Mouse (Mus musculus) ES-E14 (cell line): ENCODE data around the gene Vpreb3. TPM values are rescaled to one million over a fixed set of nuclear protein-coding genes. Genes with fewer than 3 reads are reported as not detected.

ENCODE experiments used
- DNase-seq: peaks from one replicate; pipeline ENCODE4 v3.0.0-alpha.2; 2013; ENCODE audit warnings: low read depth, low spot score
- H3K27ac ChIP-seq: 2 replicates; pipeline ENCODE4 v1.5.1; 2012; ENCODE audit warnings: low read depth, mild to moderate bottlenecking, low read length, moderate library complexity, mixed read lengths; ENCODE audit not compliant: poor library complexity, insufficient read depth, severe bottlenecking
- H3K36me3 ChIP-seq: 2 replicates; pipeline ENCODE4 v1.6.1; 2012; ENCODE audit warnings: mild to moderate bottlenecking, low read length, moderate library complexity, mixed read lengths; ENCODE audit not compliant: control insufficient read depth, poor library complexity, insufficient read depth, severe bottlenecking
- H3K4me1 ChIP-seq, 2 experiments: fragments of 150-350 bp in 1 of 2; sonication (generic) in 1 of 2; 2 replicates each; pipeline ENCODE4 v1.6.1; 2012; ENCODE audit warnings: low read length in 2 of 2, mild to moderate bottlenecking in 1 of 2, mixed read lengths in 1 of 2; ENCODE audit not compliant: control insufficient read depth in 2 of 2, insufficient read depth in 2 of 2, poor library complexity in 1 of 2
- H3K4me3 ChIP-seq, 2 experiments: fragments of 150-350 bp in 1 of 2; sonication (generic) in 1 of 2; 2 replicates each; pipeline ENCODE4 v1.5.1; 2012; ENCODE audit warnings: low read length in 2 of 2, low read depth in 1 of 2, mild to moderate bottlenecking in 1 of 2, mixed read lengths in 1 of 2; ENCODE audit not compliant: insufficient read depth in 1 of 2, poor library complexity in 1 of 2, severe bottlenecking in 1 of 2
- H3K9ac ChIP-seq: 2 replicates; pipeline ENCODE4 v1.6.1; 2012; ENCODE audit warnings: low read depth, mild to moderate bottlenecking, low read length, mixed read lengths; ENCODE audit not compliant: poor library complexity, insufficient read depth, severe bottlenecking
- H3K9me3 ChIP-seq: fragments of 150-350 bp; sonication (generic); 2 replicates; pipeline ENCODE4 v1.6.1; 2012; ENCODE audit warnings: low read depth, mild to moderate bottlenecking, low read length; ENCODE audit not compliant: control insufficient read depth, insufficient read depth
- CHD2 ChIP-seq: IDR thresholded peaks from 2 replicates; pipeline ENCODE4 v1.6.1; 2014; ENCODE audit warnings: mild to moderate bottlenecking, low read depth, low read length, inconsistent platforms
- HCFC1 ChIP-seq: IDR thresholded peaks from 2 replicates; pipeline ENCODE4 v1.6.1; 2012; ENCODE audit warnings: low read length, inconsistent platforms, borderline replicate concordance; ENCODE audit not compliant: insufficient read depth
- MAFK ChIP-seq: IDR thresholded peaks from 2 replicates; pipeline ENCODE4 v1.6.1; 2014; ENCODE audit warnings: mild to moderate bottlenecking, low read depth, low read length, inconsistent platforms; ENCODE audit not compliant: insufficient read depth
- ZC3H11A ChIP-seq: IDR thresholded peaks from 2 replicates; pipeline ENCODE4 v1.6.1; 2012; ENCODE audit warnings: low read depth, mild to moderate bottlenecking, inconsistent platforms, low read length, borderline replicate concordance
- ZNF384 ChIP-seq: IDR thresholded peaks from 2 replicates; pipeline ENCODE4 v1.6.1; 2012; ENCODE audit warnings: low read depth, low read length, inconsistent platforms
- in situ Hi-C, 2 experiments: fragments of 600-800 bp; cut with MboI; formaldehyde crosslinking; loops; one replicate each; pipeline ENCODE4 v1.15.1; 2025; ENCODE audit warnings: low sequenced_read_pairs in 2 of 2, inconsistent platforms in 1 of 2; ENCODE audit not compliant: unreplicated experiment in 2 of 2
- total RNA-seq: library from RNA; depleted of rRNA; stranded (reverse); fragments of 300-350 nt; gene quantifications from 2 replicates; pipeline ENCODE4 v1.2.3, GENCODE M21; 2012

The Vpreb3 gene
- total RNA-seq, 1 experiment = 0.98 TPM

GRCm38 (mm10) chr10:75896208-75896607 lies 46.6 kb upstream of the Vpreb3 start:
- H3K36me3 ChIP-seq = peaks cover 38% of the 10 kb centered on the region
- no peaks in the 10 kb centered on the region for H3K9me3 ChIP-seq
- in situ Hi-C loops = no loop called here
- no peak overlapping the region for H3K9ac ChIP-seq
- no peak overlapping the region for H3K4me3 ChIP-seq
- H3K27ac ChIP-seq = no peak overlapping the region
- peaks cover 0 to 9% of the 10 kb centered on the region in 2 experiments; a peak in 3 of 4 replicates for H3K4me1 ChIP-seq
- TF ChIP-seq ZC3H11A (no peak), CHD2 (no peak), HCFC1 (no peak)
- no peak for DNase-seq

- in situ Hi-C loops = no loop called here
- peaks cover 46% of the 10 kb centered on the region for H3K36me3 ChIP-seq
These were observed 45.5 kb upstream of the Vpreb3 start for GRCm38 (mm10) chr10:75897373-75897772.

GRCm38 (mm10) chr10:75898039-75898564 lies 44.8 kb upstream of the Vpreb3 start:
- TF ChIP-seq HCFC1 (no peak), ZNF384 (no peak), MAFK (no peak), CHD2 (no peak), ZC3H11A (no peak)
- H3K4me3 ChIP-seq = no peak overlapping the region
- H3K9me3 ChIP-seq = no peaks in the 10 kb centered on the region
- H3K4me1 ChIP-seq = peaks cover 0 to 7% of the 10 kb centered on the region in 2 experiments; a peak in 2 of 4 replicates
- no peak overlapping the region for H3K27ac ChIP-seq
- DNase-seq = no peak
- no peak overlapping the region for H3K9ac ChIP-seq
- in situ Hi-C loops = no loop called here
- peaks cover 52% of the 10 kb centered on the region for H3K36me3 ChIP-seq

More at GRCm38 (mm10) chr10:75897373-75897772, 45.5 kb upstream of the Vpreb3 start:
- TF ChIP-seq CHD2 (no peak), ZC3H11A (peak; percentile 64)
- H3K9me3 ChIP-seq = no peaks in the 10 kb centered on the region
- no peak overlapping the region for H3K9ac ChIP-seq
- peaks cover 0 to 9% of the 10 kb centered on the region in 2 experiments; a peak in 3 of 4 replicates for H3K4me1 ChIP-seq
- H3K27ac ChIP-seq = no peak overlapping the region
- H3K4me3 ChIP-seq = no peak overlapping the region
- peak; percentile 71 for DNase-seq

GRCm38 (mm10) chr10:75898846-75899245 lies 44.0 kb upstream of the Vpreb3 start:
- TF ChIP-seq MAFK (no peak), HCFC1 (no peak), CHD2 (no peak), ZNF384 (no peak), ZC3H11A (no peak)
- DNase-seq = no peak
- no peaks in the 10 kb centered on the region for H3K9me3 ChIP-seq
- peaks cover 0 to 7% of the 10 kb centered on the region in 2 experiments; a peak in 2 of 4 replicates for H3K4me1 ChIP-seq
- no peak overlapping the region for H3K27ac ChIP-seq
- in situ Hi-C loops = no loop called here
- H3K36me3 ChIP-seq = peaks cover 59% of the 10 kb centered on the region
- H3K9ac ChIP-seq = no peak overlapping the region
- no peak overlapping the region for H3K4me3 ChIP-seq

GRCm38 (mm10) chr10:75904391-75904790 lies 38.5 kb upstream of the Vpreb3 start:
- no peak for DNase-seq
- TF ChIP-seq MAFK = no peak
- TF ChIP-seq ZNF384 = no peak
- TF ChIP-seq ZC3H11A = no peak
- no peak for TF ChIP-seq HCFC1
- TF ChIP-seq CHD2 = no peak
- peaks cover 54% of the 10 kb centered on the region for H3K36me3 ChIP-seq
- H3K9ac ChIP-seq = no peak overlapping the region
- in situ Hi-C loops = no loop called here
- no peak overlapping the region for H3K27ac ChIP-seq
- H3K4me1 ChIP-seq = no peaks in the 10 kb centered on the region
- H3K4me3 ChIP-seq = no peak overlapping the region
- H3K9me3 ChIP-seq = no peaks in the 10 kb centered on the region
